Mouse (Mus musculus) forebrain, embryonic 11.5 days (tissue): ENCODE measurements at regions not wholly inside any gene's neighbourhood (a gene's known extent, or its start where the extent isn't known, plus 50 kb on each side); places are given as distances from the start of the nearest gene placed in this dataset. TPM values are rescaled to one million over a fixed set of nuclear protein-coding genes. Genes with fewer than 3 reads are reported as not detected.

Experiments
- ATAC-seq: fragments of 200-750 bp; cut with Nextera tagmentation; replicated peaks from 2 replicates; pipeline ENCODE4 v1.8.0; 2017; ENCODE audit warnings: moderate TSS enrichment; ENCODE audit not compliant: low FRiP score
- DNase-seq: peaks from one replicate; pipeline ENCODE4 v3.0.0-alpha.2; 2017; ENCODE audit warnings: low spot score
- H3K27ac ChIP-seq: fragments of 300-500 bp; sonication (generic); 2 replicates; pipeline ENCODE4 v1.5.1; 2014; ENCODE audit warnings: low read depth, low read length
- H3K27me3 ChIP-seq: fragments of 300-500 bp; sonication (generic); 2 replicates; pipeline ENCODE4 v1.6.1; 2014; ENCODE audit warnings: mild to moderate bottlenecking, low read length, mixed read lengths; ENCODE audit not compliant: control insufficient read depth, insufficient read depth
- H3K36me3 ChIP-seq: fragments of 300-500 bp; sonication (generic); 2 replicates; pipeline ENCODE4 v1.6.1; 2014; ENCODE audit warnings: mild to moderate bottlenecking, low read length, moderate library complexity, mixed read lengths; ENCODE audit not compliant: control insufficient read depth, insufficient read depth
- H3K4me1 ChIP-seq: fragments of 300-500 bp; sonication (generic); replicated peaks from 2 replicates; pipeline ENCODE4 v1.6.1; 2014; ENCODE audit warnings: low read length, mixed read lengths; ENCODE audit not compliant: control insufficient read depth, insufficient read depth
- H3K4me2 ChIP-seq: fragments of 300-500 bp; sonication (generic); 2 replicates; pipeline ENCODE4 v1.6.1; 2014; ENCODE audit warnings: low read depth, mild to moderate bottlenecking, low read length, moderate library complexity, mixed read lengths; ENCODE audit not compliant: severe bottlenecking
- H3K4me3 ChIP-seq: fragments of 300-500 bp; sonication (generic); 2 replicates; pipeline ENCODE4 v1.5.1; 2014; ENCODE audit warnings: low read depth, low read length
- H3K9ac ChIP-seq: fragments of 300-500 bp; sonication (generic); 2 replicates; pipeline ENCODE4 v1.6.1; 2014; ENCODE audit warnings: low read length
- H3K9me3 ChIP-seq: fragments of 300-500 bp; sonication (generic); 2 replicates; pipeline ENCODE4 v1.6.1; 2016; ENCODE audit warnings: low read length, mixed read lengths; ENCODE audit not compliant: control insufficient read depth
- microRNA counts: library from miRNA; unstranded; fragments of <30 nt; microRNA quantifications from one replicate; lab custom pipeline; 2015
- microRNA-seq: library from miRNA; unstranded; fragments of <30 nt; microRNA quantifications from one replicate; pipeline ENCODE4, GENCODE M21; 2016; ENCODE audit not compliant: insufficient number of aligned reads

- ATAC-seq (no peak), DNase-seq (no peak)
- H3K4me2 ChIP-seq, result no peak overlapping the region
- H3K36me3 ChIP-seq, result no peaks in the 10 kb centered on the region
- no peak overlapping the region for H3K27ac ChIP-seq
- H3K9ac ChIP-seq, result no peak overlapping the region
- no peaks in the 10 kb centered on the region for H3K9me3 ChIP-seq
- no peak overlapping the region for H3K4me3 ChIP-seq
- no peaks in the 10 kb centered on the region for H3K27me3 ChIP-seq
- H3K4me1 ChIP-seq, result no peaks in the 10 kb centered on the region; the same call in 1 of the 2 replicates
Observed at GRCm38 (mm10) chr7:61878585-61878984, 467.8 kb upstream of the Ndn start.

MicroRNAs in the stretch of these regions (microRNA counts, 519-probe panel; counts per million panel counts)
- microRNA mmu-miR-344 (lab: Ali Mortazavi, UCI), result 3,369 counts per million, percentile 16 among the panel's probes with 10 or more counts

Small RNA genes lying in the stretch of these regions (microRNA-seq; reads per million reads assigned to microRNA genes)
- gene Gm22466 (not detected), gene Gm23490 (not detected), gene Gm23873 (not detected), gene Gm23917 (not detected), gene Gm23962 (not detected), gene Gm25533 (not detected), gene Mir344 (not detected), gene Mir344b (not detected), gene Mir344c (2.5 reads per million), gene Mir344d-1 (not detected), gene Mir344d-2 (not detected), gene Mir344d-3 (not detected), gene Mir344e (not detected), gene Mir344h-1 (not detected), gene Mir344h-2 (not detected)
